Comparison of ENCODE assay signal across 29 mouse cellular contexts in genomic region chr13:89335908-89336579, GRCm38 (mm10).
DNase-seq lines count a peak whose midpoint lies in the region; ATAC-seq and TF ChIP-seq lines count a peak whose summit lies in the region.
"Had no signal": no experiment of that assay in that cellular context is flagged by ENCODE, and none has a peak within 500 bp of the region (broad histone marks: within the 10 kb centered on the region; RNA-seq: fewer than 3 reads in every experiment).

No protein-coding gene starts in this region.

- TF ChIP-seq CTCF in lung, embryonic 14.5 days (IDR thresholded peaks at IDR 0.05; ENCODE audit: low read depth) = no peak

- peaks cover 8% of the 10 kb centered on the region for H3K4me1 ChIP-seq in heart, embryonic 12.5 days (replicated peaks)
- no peaks in the 10 kb centered on the region for H3K4me1 ChIP-seq in lung, embryonic 14.5 days (ENCODE audit: insufficient read depth)
- H3K4me1 ChIP-seq in embryonic facial prominence, embryonic 15.5 days = no peaks in the 10 kb centered on the region
- H3K4me1 ChIP-seq in midbrain, embryonic 16.5 days (ENCODE audit: control insufficient read depth, insufficient read depth, low read length) = no peaks in the 10 kb centered on the region
- H3K4me1 ChIP-seq: liver, embryonic 15.5 days; midbrain, embryonic 12.5 days; stomach, embryonic 15.5 days had no signal

- H3K27me3 ChIP-seq in heart, embryonic 12.5 days (replicated peaks) = no peaks in the 10 kb centered on the region
- no peaks in the 10 kb centered on the region for H3K27me3 ChIP-seq in lung, embryonic 14.5 days (ENCODE audit: insufficient read depth, low read length)
- no peaks in the 10 kb centered on the region for H3K27me3 ChIP-seq in embryonic facial prominence, embryonic 15.5 days
- H3K27me3 ChIP-seq in midbrain, embryonic 16.5 days (ENCODE audit: control insufficient read depth, insufficient read depth, low read depth, low read length) = no peaks in the 10 kb centered on the region
- H3K27me3 ChIP-seq: CH12.LX; liver, embryonic 15.5 days; midbrain, embryonic 12.5 days; neural tube, embryonic 15.5 days; Patski; stomach, embryonic 15.5 days had no signal

- no peak for DNase-seq in heart, adult 9 months (ENCODE audit: low spot score in 2 of 2)
- DNase-seq in lung, embryonic 14.5 days = peak; percentile 32
- no peak for DNase-seq in lung, adult 18-20 months
- DNase-seq in cerebellum, postnatal 36 days = no peak
- no peak for DNase-seq in spleen, postnatal 14 days (ENCODE audit: low spot score in 2 of 2)
- DNase-seq: B cell, adult 2 months; cerebellum, adult 2 months; forebrain, postnatal 0 days; gastrocnemius, postnatal 36 days; kidney, adult 9 months; kidney, postnatal 36 days; layer of hippocampus, postnatal 36 days; liver; right cerebral cortex, adult 18-20 months; right cerebral cortex, postnatal 4 days had no signal

- ATAC-seq in heart, embryonic 12.5 days (ENCODE audit: insufficient number of reproducible peaks, low FRiP score) = no peak
- ATAC-seq in lung, embryonic 14.5 days (ENCODE audit: insufficient read depth) = no peak
- 0 out of 2 replicates have a peak, but pooled peaks have one; percentile 15 for ATAC-seq in embryonic facial prominence, embryonic 15.5 days (ENCODE audit: insufficient number of reproducible peaks, low FRiP score, low TSS enrichment, low read depth)
- peak; percentile 62; the same call in 1 of the 2 replicates for ATAC-seq in midbrain, embryonic 16.5 days
- ATAC-seq: forebrain, postnatal 0 days; hindbrain, postnatal 0 days; intestine, embryonic 16.5 days; lung, postnatal 0 days; Patski had no signal

- no peak overlapping the region for H3K4me3 ChIP-seq in heart, embryonic 12.5 days
- no peak overlapping the region for H3K4me3 ChIP-seq in lung, embryonic 14.5 days (ENCODE audit: low read depth, low read length)
- H3K4me3 ChIP-seq in embryonic facial prominence, embryonic 15.5 days (replicated peaks) = no peak overlapping the region
- H3K4me3 ChIP-seq in midbrain, embryonic 16.5 days (ENCODE audit: low read depth, low read length) = no peak overlapping the region
- H3K4me3 ChIP-seq: liver, embryonic 15.5 days; midbrain, embryonic 12.5 days; neural tube, embryonic 15.5 days; stomach, embryonic 15.5 days had no signal

- no peaks in the 10 kb centered on the region for H3K9me3 ChIP-seq in heart, embryonic 12.5 days (replicated peaks)
- H3K9me3 ChIP-seq in lung, embryonic 14.5 days (ENCODE audit: low read depth, low read length) = no peaks in the 10 kb centered on the region
- no peaks in the 10 kb centered on the region for H3K9me3 ChIP-seq in embryonic facial prominence, embryonic 15.5 days (replicated peaks)
- H3K9me3 ChIP-seq in midbrain, embryonic 16.5 days (replicated peaks; ENCODE audit: control insufficient read depth, low read length, poor library complexity, severe bottlenecking) = no peaks in the 10 kb centered on the region
- H3K9me3 ChIP-seq: G1E; liver, embryonic 15.5 days; midbrain, embryonic 12.5 days; neural tube, embryonic 15.5 days; stomach, embryonic 15.5 days had no signal

- no peak overlapping the region for H3K9ac ChIP-seq in heart, embryonic 12.5 days
- H3K9ac ChIP-seq in lung, embryonic 14.5 days = no peak overlapping the region
- no peak overlapping the region for H3K9ac ChIP-seq in embryonic facial prominence, embryonic 15.5 days
- no peak overlapping the region for H3K9ac ChIP-seq in midbrain, embryonic 16.5 days (ENCODE audit: low read depth, low read length)
- H3K9ac ChIP-seq: forebrain, postnatal 0 days; liver, embryonic 15.5 days; midbrain, embryonic 12.5 days; neural tube, embryonic 15.5 days; stomach, embryonic 15.5 days had no signal

- H3K4me2 ChIP-seq in heart, embryonic 12.5 days = peak overlapping the region; percentile 29
- H3K4me2 ChIP-seq in lung, embryonic 14.5 days = no peak overlapping the region
- H3K4me2 ChIP-seq in embryonic facial prominence, embryonic 15.5 days (replicated peaks) = no peak overlapping the region; the same call in 1 of the 2 replicates
- no peak overlapping the region for H3K4me2 ChIP-seq in midbrain, embryonic 16.5 days (ENCODE audit: low read length)
- H3K4me2 ChIP-seq: liver, embryonic 15.5 days; midbrain, embryonic 12.5 days; neural tube, embryonic 15.5 days; stomach, embryonic 15.5 days had no signal

- H3K27ac ChIP-seq in heart, embryonic 12.5 days (ENCODE audit: poor library complexity, severe bottlenecking) = peak overlapping the region; percentile 38; the same call in 1 of the 2 replicates
- H3K27ac ChIP-seq in lung, embryonic 14.5 days (ENCODE audit: low read depth) = no peak overlapping the region
- H3K27ac ChIP-seq in embryonic facial prominence, embryonic 15.5 days (replicated peaks) = peak overlapping the region; percentile 66
- no peak overlapping the region for H3K27ac ChIP-seq in midbrain, embryonic 16.5 days (ENCODE audit: low read length)
- H3K27ac ChIP-seq: hindbrain, postnatal 0 days; liver, embryonic 15.5 days; macrophage; midbrain, embryonic 12.5 days; neural tube, embryonic 15.5 days; stomach, embryonic 15.5 days had no signal

- 15% methylated on average over 7 of the region's 7 CpGs for WGBS in heart, embryonic 12.5 days
- WGBS in lung, embryonic 14.5 days = 22% methylated on average over 7 of the region's 7 CpGs
- WGBS in embryonic facial prominence, embryonic 15.5 days = 39% methylated on average over 7 of the region's 7 CpGs
- WGBS in midbrain, embryonic 16.5 days = 62% methylated on average over 7 of the region's 7 CpGs

- no peaks in the 10 kb centered on the region for H3K36me3 ChIP-seq in heart, embryonic 12.5 days
- H3K36me3 ChIP-seq in lung, embryonic 14.5 days (ENCODE audit: insufficient read depth) = no peaks in the 10 kb centered on the region
- no peaks in the 10 kb centered on the region for H3K36me3 ChIP-seq in embryonic facial prominence, embryonic 15.5 days
- H3K36me3 ChIP-seq in midbrain, embryonic 16.5 days (ENCODE audit: control insufficient read depth, insufficient read depth, low read length) = no peaks in the 10 kb centered on the region
- H3K36me3 ChIP-seq: G1E; liver, embryonic 15.5 days; midbrain, embryonic 12.5 days; neural tube, embryonic 15.5 days; stomach, embryonic 15.5 days had no signal

Comparison
In these comparisons a context has a peak if more than half of its experiments do, and no peak if none do; other contexts are left out.
1. ATAC-seq: peak in embryonic facial prominence, embryonic 15.5 days (single experiment) and midbrain, embryonic 16.5 days (single experiment); none in heart, embryonic 12.5 days (single experiment) and lung, embryonic 14.5 days (single experiment).
2. H3K27ac ChIP-seq: peak in heart, embryonic 12.5 days (single experiment) and embryonic facial prominence, embryonic 15.5 days (single experiment); none in lung, embryonic 14.5 days (single experiment) and midbrain, embryonic 16.5 days (single experiment).